Mouse (Mus musculus) forebrain, postnatal 0 days (tissue): ENCODE results near the gene Sarnp. TPM values are rescaled to one million over a fixed set of nuclear protein-coding genes. Genes with fewer than 3 reads are reported as not detected.

Experiments
- ATAC-seq: fragments of 200-750 bp; cut with Nextera tagmentation; 2 replicates; pipeline ENCODE4 v1.8.0; 2017; ENCODE audit warnings: mild to moderate bottlenecking, moderate library complexity
- DNase-seq: peaks from one replicate; pipeline ENCODE4 v3.0.0-alpha.2; 2015
- H3K27ac ChIP-seq: fragments of 300-500 bp; sonication (generic); 2 replicates; pipeline ENCODE4 v1.5.1; 2014; ENCODE audit warnings: low read depth, mild to moderate bottlenecking, antibody characterized with exemption, low read length, moderate library complexity, mixed read lengths
- H3K27me3 ChIP-seq: fragments of 300-500 bp; sonication (generic); 2 replicates; pipeline ENCODE4 v1.6.1; 2014; ENCODE audit warnings: mild to moderate bottlenecking, low read length, mixed read lengths; ENCODE audit not compliant: insufficient read depth
- H3K36me3 ChIP-seq: fragments of 300-500 bp; sonication (generic); 2 replicates; pipeline ENCODE4 v1.6.1; 2014; ENCODE audit warnings: mild to moderate bottlenecking, moderate library complexity; ENCODE audit not compliant: insufficient read depth
- H3K4me1 ChIP-seq: fragments of 300-500 bp; sonication (generic); 2 replicates; pipeline ENCODE4 v1.6.1; 2014; ENCODE audit warnings: antibody characterized with exemption; ENCODE audit not compliant: insufficient read depth
- H3K4me2 ChIP-seq: fragments of 300-500 bp; sonication (generic); 2 replicates; pipeline ENCODE4 v1.6.1; 2014; ENCODE audit warnings: low read depth, mild to moderate bottlenecking, moderate library complexity
- H3K4me3 ChIP-seq: fragments of 300-500 bp; sonication (generic); 2 replicates; pipeline ENCODE4 v1.5.1; 2014; ENCODE audit warnings: low read depth, low read length, mixed read lengths
- H3K9ac ChIP-seq: fragments of 300-500 bp; sonication (generic); 2 replicates; pipeline ENCODE4 v1.6.1; 2014; ENCODE audit warnings: mild to moderate bottlenecking
- H3K9me3 ChIP-seq: fragments of 300-500 bp; sonication (generic); 2 replicates; pipeline ENCODE4 v1.6.1; 2016; ENCODE audit warnings: low read length
- CTCF ChIP-seq: sonication (generic); IDR thresholded peaks from 2 replicates; pipeline ENCODE4 v1.5.1; 2016; ENCODE audit warnings: antibody characterized with exemption, control low read depth, low read depth
- WGBS: fragments of 180-500 bp; shearing (Covaris S2); extraction: QIAGEN DNeasy Blood & Tissue Kit; methylation state at CpG from one replicate; pipeline ENCODE4 v1.1.7; 2014; 5-methylcytosine and 5-hydroxymethylcytosine counted together
- polyA plus RNA-seq: library from polyadenylated mRNA; unstranded; fragments of >200 nt; fragmentation: Nextera tagmentation; extraction: Ambion mirVana; gene quantifications from 2 replicates; pipeline ENCODE4 v1.2.1, GENCODE M21; 2015
- total RNA-seq: library from RNA; depleted of rRNA; stranded (reverse); fragments of >200 nt; gene quantifications from 2 replicates; pipeline ENCODE4 v1.2.3, GENCODE M21; 2014

Gene Sarnp
- total and polyA plus RNA-seq, 2 experiments from 2014 or later = 54.6 to 146 TPM

DNA sequence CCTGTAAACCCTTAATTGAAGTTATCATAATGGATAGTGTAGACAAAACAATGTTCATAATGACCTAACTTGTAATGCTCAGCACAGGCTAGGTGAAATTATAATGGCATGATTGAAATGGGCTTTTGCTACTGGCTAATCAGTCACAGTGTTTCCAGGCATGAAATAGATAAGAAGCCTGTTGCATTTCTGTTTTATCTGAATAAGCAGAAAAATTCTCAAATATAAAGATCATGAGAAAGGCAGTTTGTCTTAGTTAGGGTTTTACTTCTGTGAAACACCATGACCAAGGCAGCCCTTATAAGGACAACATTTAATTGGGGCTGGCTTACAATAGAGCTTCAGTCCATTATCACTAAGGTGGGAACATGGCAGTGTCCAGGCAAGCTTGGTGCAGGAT is 23.5 kb downstream of the Sarnp start:
- Histone ChIP-seq H3K36me3 (peaks cover 31% of the 10 kb centered on the region), H3K27ac (no peak overlapping the region), H3K4me2 (no peak overlapping the region), H3K9ac (no peak overlapping the region), H3K4me1 (no peaks in the 10 kb centered on the region), H3K27me3 (no peaks in the 10 kb centered on the region), H3K9me3 (no peaks in the 10 kb centered on the region), H3K4me3 (no peak overlapping the region)
- DNase-seq (no peak), ATAC-seq (no peak)
- no peak for TF ChIP-seq CTCF

DNA sequence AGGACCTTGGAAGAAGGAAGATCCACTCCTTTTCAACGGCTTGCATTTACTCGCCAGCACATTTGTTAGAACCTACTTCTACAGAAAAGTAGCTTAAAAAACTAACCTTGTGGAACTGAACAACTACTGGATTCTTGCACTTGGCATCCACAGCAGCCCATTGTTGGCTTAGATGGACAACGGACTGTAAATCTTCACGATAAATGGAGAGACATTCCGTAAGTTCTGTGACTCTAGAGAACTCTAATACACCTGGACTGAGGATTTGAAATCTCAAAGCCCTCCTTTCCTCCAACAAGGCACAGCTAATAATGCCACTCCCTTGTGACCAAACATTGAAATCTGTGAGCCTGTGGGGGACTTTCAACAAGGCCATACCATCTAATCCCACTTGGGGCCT is 26.1 kb downstream of the Sarnp start:
- 95% methylated on average over 5 of the region's 5 CpGs for WGBS

DNA sequence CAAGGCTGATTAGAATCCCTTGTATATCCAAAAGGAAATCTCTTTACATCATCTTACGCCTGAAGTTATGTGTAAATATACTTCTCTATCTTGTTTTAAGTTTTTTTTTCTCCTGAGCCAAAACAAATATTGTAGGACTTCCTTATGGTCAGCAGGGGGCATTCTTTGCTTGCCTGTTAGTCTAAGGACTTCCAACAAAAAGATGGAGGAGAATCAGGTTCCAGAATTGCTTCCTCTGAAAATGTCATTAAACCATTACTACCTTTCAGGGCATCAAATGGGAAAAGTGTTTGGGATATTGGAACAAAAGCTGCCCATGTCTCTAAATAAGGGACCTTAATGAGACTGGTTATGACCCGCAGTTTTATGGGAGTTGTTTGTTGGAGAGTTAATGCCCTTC is 28.4 kb downstream of the Sarnp start:
- Histone ChIP-seq H3K4me2 (no peak overlapping the region), H3K27ac (no peak overlapping the region), H3K9me3 (no peaks in the 10 kb centered on the region), H3K9ac (no peak overlapping the region), H3K4me3 (no peak overlapping the region), H3K36me3 (peaks cover 37% of the 10 kb centered on the region), H3K27me3 (no peaks in the 10 kb centered on the region), H3K4me1 (no peaks in the 10 kb centered on the region)
- 38% methylated on average over 2 of the region's 2 CpGs for WGBS
- ATAC-seq (no peak), DNase-seq (peak; percentile 43)
- peak; percentile 65 for TF ChIP-seq CTCF

More for the DNA sequence above, 26.1 kb downstream of the Sarnp start:
- no peaks in the 10 kb centered on the region for H3K4me1 ChIP-seq
- no peaks in the 10 kb centered on the region for H3K9me3 ChIP-seq
- H3K27me3 ChIP-seq = no peaks in the 10 kb centered on the region
- no peak overlapping the region for H3K4me3 ChIP-seq
- no peak overlapping the region for H3K27ac ChIP-seq
- H3K36me3 ChIP-seq = peaks cover 27% of the 10 kb centered on the region
- H3K9ac ChIP-seq = no peak overlapping the region
- ATAC-seq (no peak), DNase-seq (no peak)
- no peak overlapping the region for H3K4me2 ChIP-seq
- TF ChIP-seq CTCF = no peak

DNA sequence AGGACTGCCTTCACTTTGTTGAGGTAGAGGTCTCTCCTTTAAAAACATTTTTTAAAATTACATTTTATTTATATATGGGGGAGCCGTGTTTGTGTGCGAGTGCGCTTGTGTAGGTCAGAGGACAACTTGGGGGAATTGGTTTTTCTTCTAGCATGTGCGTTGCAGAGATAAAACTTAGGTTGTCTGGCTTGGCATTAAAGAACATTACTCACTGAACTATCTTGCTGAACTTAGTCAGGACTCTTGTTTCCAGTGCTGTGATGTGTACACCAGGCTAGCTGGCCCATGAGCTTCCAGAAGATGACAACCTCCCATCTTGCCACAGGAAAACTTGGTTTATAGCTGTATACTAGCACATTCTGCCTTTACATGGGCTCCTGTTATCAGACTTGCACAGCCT is 29.5 kb downstream of the Sarnp start:
- H3K4me1 ChIP-seq = no peaks in the 10 kb centered on the region
- TF ChIP-seq CTCF = no peak
- H3K9ac ChIP-seq = no peak overlapping the region
- DNase-seq = no peak
- no peak overlapping the region for H3K4me2 ChIP-seq
- H3K27me3 ChIP-seq = no peaks in the 10 kb centered on the region
- H3K9me3 ChIP-seq = no peaks in the 10 kb centered on the region
- ATAC-seq = no peak
- H3K4me3 ChIP-seq = no peak overlapping the region
- H3K36me3 ChIP-seq = peaks cover 27% of the 10 kb centered on the region
- WGBS = 98% methylated on average over 4 of the region's 4 CpGs
- no peak overlapping the region for H3K27ac ChIP-seq

DNA sequence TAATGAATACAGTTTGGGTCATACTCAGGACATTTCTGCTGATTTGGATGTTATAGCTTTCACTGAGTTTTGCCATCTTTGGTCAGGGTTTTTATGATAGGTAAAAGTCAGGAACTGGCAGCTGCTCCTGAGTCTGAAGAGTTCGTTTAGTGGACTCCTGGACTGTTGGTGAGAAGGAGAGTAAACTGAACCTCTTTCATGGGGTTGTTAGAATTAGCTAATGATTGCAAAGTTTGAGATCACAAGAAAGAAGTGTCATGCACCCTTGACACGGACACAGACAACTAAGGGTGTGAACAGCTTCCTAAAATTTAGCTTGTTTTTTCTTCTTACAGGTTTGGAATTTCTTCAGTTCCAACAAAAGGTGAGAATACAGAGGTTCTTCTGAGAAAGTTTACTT is 31.3 kb downstream of the Sarnp start:
- DNase-seq (no peak), ATAC-seq (no peak)
- Histone ChIP-seq H3K4me1 (no peaks in the 10 kb centered on the region), H3K36me3 (peaks cover 30% of the 10 kb centered on the region), H3K27me3 (no peaks in the 10 kb centered on the region), H3K27ac (no peak overlapping the region), H3K4me3 (no peak overlapping the region), H3K9ac (no peak overlapping the region), H3K9me3 (no peaks in the 10 kb centered on the region), H3K4me2 (no peak overlapping the region)
- WGBS = 80% methylated on average over 2 of the region's 2 CpGs
- TF ChIP-seq CTCF = no peak

DNA sequence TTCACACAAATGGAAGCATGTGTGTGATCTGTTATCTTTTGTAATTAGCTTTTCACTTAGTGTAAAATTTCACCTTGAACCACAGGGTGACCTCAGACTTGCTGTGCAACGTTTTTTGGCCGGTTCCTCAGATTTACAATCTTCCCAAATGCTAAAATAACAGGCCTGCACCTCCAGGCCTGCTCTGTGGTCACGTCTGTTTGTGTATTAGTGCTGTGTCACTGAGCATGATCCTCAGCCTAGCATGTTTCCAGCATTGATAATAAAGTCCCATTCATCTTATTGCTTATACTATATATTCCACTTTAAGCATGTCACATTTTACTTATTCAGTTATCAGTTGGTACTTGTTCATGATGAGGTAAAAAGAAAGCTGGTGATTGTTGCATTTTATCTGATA is 33.2 kb downstream of the Sarnp start:
- no peak overlapping the region for H3K27ac ChIP-seq
- TF ChIP-seq CTCF = no peak
- H3K9ac ChIP-seq = no peak overlapping the region
- DNase-seq (no peak), ATAC-seq (no peak)
- WGBS = 69% methylated on average over 3 of the region's 3 CpGs
- H3K27me3 ChIP-seq = no peaks in the 10 kb centered on the region
- no peak overlapping the region for H3K4me2 ChIP-seq
- H3K4me1 ChIP-seq = no peaks in the 10 kb centered on the region
- no peak overlapping the region for H3K4me3 ChIP-seq
- H3K36me3 ChIP-seq = peaks cover 26% of the 10 kb centered on the region
- no peaks in the 10 kb centered on the region for H3K9me3 ChIP-seq

DNA sequence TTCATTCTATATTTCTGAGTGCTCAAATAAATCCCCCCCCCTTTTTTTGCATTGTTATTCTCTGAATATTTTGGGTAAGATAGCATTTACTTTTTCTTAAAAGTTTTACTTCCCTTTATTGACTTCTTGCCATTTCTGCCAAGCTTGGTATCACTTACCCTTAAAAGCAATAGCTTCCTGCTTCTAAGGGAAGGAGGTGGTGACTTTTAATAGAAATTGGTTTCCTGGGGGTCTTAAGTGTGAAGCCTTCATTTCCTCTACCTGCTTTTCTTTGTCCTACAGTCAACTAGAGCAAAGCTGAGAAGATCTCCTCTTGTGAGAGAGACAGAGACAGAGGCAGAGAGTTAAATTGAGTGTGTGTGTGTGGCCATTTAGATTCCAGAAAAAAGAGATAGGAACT is 44.0 kb downstream of the Sarnp start:
- DNase-seq = no peak
- Histone ChIP-seq H3K9me3 (no peaks in the 10 kb centered on the region), H3K27ac (no peak overlapping the region), H3K4me2 (no peak overlapping the region), H3K9ac (no peak overlapping the region), H3K4me3 (no peak overlapping the region), H3K4me1 (no peaks in the 10 kb centered on the region), H3K27me3 (no peaks in the 10 kb centered on the region), H3K36me3 (peaks cover 28% of the 10 kb centered on the region; the same call in 1 of the 2 replicates)
- no peak for TF ChIP-seq CTCF
- no peak for ATAC-seq

DNA sequence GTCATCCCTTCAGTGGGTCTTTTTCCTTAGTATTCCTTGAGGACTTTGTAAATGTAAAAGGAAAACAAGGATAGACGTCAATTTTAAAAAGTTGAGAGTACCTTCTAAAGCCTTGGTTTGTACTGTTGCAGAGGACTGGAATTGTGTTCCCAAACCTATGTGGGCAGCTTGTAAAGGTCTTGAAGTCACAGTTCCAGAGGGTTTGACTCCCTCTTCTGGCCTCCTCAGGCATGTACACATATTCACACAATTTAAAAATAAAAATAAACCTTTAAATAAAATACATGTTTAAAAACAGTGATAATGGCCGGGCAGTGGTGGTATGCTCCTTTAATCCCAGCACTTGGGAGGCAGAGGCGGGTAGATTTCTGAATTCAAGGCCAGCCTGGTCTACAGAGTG is 48.9 kb downstream of the Sarnp start:
- H3K4me1 ChIP-seq = no peaks in the 10 kb centered on the region
- 89% methylated on average over 3 of the region's 3 CpGs for WGBS
- no peaks in the 10 kb centered on the region for H3K27me3 ChIP-seq
- ATAC-seq (no peak), DNase-seq (no peak)
- H3K9me3 ChIP-seq = no peaks in the 10 kb centered on the region
- H3K4me3 ChIP-seq = no peak overlapping the region
- no peak overlapping the region for H3K27ac ChIP-seq
- H3K9ac ChIP-seq = no peak overlapping the region
- no peak overlapping the region for H3K4me2 ChIP-seq
- peaks cover 17% of the 10 kb centered on the region for H3K36me3 ChIP-seq
- no peak; the same call in 1 of the 2 replicates for TF ChIP-seq CTCF
